Mouse (Mus musculus) urinary bladder, postnatal 4 days (tissue): ENCODE measurements at regions not wholly inside any gene's neighbourhood (a gene's known extent, or its start where the extent isn't known, plus 50 kb on each side); places are given as distances from the start of the nearest gene placed in this dataset.

ENCODE experiments used
- DNase-seq, 2 experiments: peaks; one replicate each; pipeline ENCODE4 v3.0.0; 2021 to 2022; ENCODE audit warnings: low spot score in 2 of 2

- DNase-seq, result no peak
These were observed 96.3 kb upstream of the Shh start for GRCm38 (mm10) chr5:28563401-28563800.

- DNase-seq, result no peak
These were observed 95.9 kb upstream of the Shh start for GRCm38 (mm10) chr5:28562917-28563316.

GRCm38 (mm10) chr5:28553543-28553942, 86.5 kb upstream of the Shh start:
- DNase-seq, result no peak

GRCm38 (mm10) chr5:28530202-28530855, 63.3 kb upstream of the Shh start:
- DNase-seq, result peak in 1 of 2 experiments; percentile 44

- DNase-seq, result no peak
These were observed 59.4 kb upstream of the Shh start for GRCm38 (mm10) chr5:28526435-28526834.

- no peak for DNase-seq
These were observed 54.0 kb upstream of the Shh start for GRCm38 (mm10) chr5:28520800-28521707.

- no peak for DNase-seq
These were observed 52.0 kb upstream of the Shh start for GRCm38 (mm10) chr5:28519059-28519543.
